Mouse (Mus musculus) heart, postnatal 0 days (tissue): ENCODE measurements around the gene Apc2. TPM values are rescaled to one million over a fixed set of nuclear protein-coding genes. Genes with fewer than 3 reads are reported as not detected.

Experiments used
- ATAC-seq: fragments of 200-750 bp; cut with Nextera tagmentation; 2 replicates; pipeline ENCODE4 v1.8.0; 2017; ENCODE audit warnings: low read depth, moderate number of reproducible peaks, moderate library complexity; ENCODE audit not compliant: insufficient read depth
- DNase-seq: peaks from one replicate; pipeline ENCODE4 v3.0.0-alpha.2; 2016; ENCODE audit warnings: low spot score
- H3K27ac ChIP-seq: fragments of 300-500 bp; sonication (generic); 2 replicates; pipeline ENCODE4 v1.5.1; 2014; ENCODE audit warnings: low read depth, mild to moderate bottlenecking
- H3K27me3 ChIP-seq: fragments of 300-500 bp; sonication (generic); 2 replicates; pipeline ENCODE4 v1.6.1; 2014; ENCODE audit warnings: low read length, mixed read lengths; ENCODE audit not compliant: control insufficient read depth, insufficient read depth
- H3K36me3 ChIP-seq: fragments of 300-500 bp; sonication (generic); replicated peaks from 2 replicates; pipeline ENCODE4 v1.6.1; 2014; ENCODE audit warnings: low read length, mixed read lengths; ENCODE audit not compliant: control insufficient read depth, insufficient read depth
- H3K4me1 ChIP-seq: fragments of 300-500 bp; sonication (generic); 2 replicates; pipeline ENCODE4 v1.6.1; 2014; ENCODE audit warnings: antibody characterized with exemption; ENCODE audit not compliant: control insufficient read depth, insufficient read depth
- H3K4me2 ChIP-seq: fragments of 300-500 bp; sonication (generic); 2 replicates; pipeline ENCODE4 v1.6.1; 2014; ENCODE audit warnings: low read depth, mild to moderate bottlenecking, low read length, moderate library complexity
- H3K4me3 ChIP-seq: fragments of 300-500 bp; sonication (generic); 2 replicates; pipeline ENCODE4 v1.5.1; 2014; ENCODE audit warnings: low read depth, low read length
- H3K9ac ChIP-seq: fragments of 300-500 bp; sonication (generic); replicated peaks from 2 replicates; pipeline ENCODE4 v1.6.1; 2014; ENCODE audit warnings: low read depth, low read length, mixed read lengths
- H3K9me3 ChIP-seq: fragments of 300-500 bp; sonication (generic); replicated peaks from 2 replicates; pipeline ENCODE4 v1.6.1; 2016; ENCODE audit warnings: low read length; ENCODE audit not compliant: control insufficient read depth
- CTCF ChIP-seq: IDR thresholded peaks from 2 replicates; pipeline ENCODE4 v1.5.1; 2016; ENCODE audit warnings: antibody characterized with exemption, control low read depth, low read depth
- EP300 ChIP-seq: IDR thresholded peaks from 2 replicates; pipeline ENCODE4 v1.6.1; 2016; ENCODE audit warnings: antibody characterized with exemption, low read depth
- WGBS: fragments of 180-500 bp; shearing (Covaris S2); extraction: QIAGEN DNeasy Blood & Tissue Kit; methylation state at CpG from one replicate; pipeline ENCODE4 v1.1.7; 2014; 5-methylcytosine and 5-hydroxymethylcytosine counted together
- polyA plus RNA-seq: library from polyadenylated mRNA; unstranded; fragments of >200 nt; fragmentation: Nextera tagmentation; extraction: Ambion mirVana; gene quantifications from 2 replicates; pipeline ENCODE4 v1.2.1, GENCODE M21; 2015
- total RNA-seq: library from RNA; depleted of rRNA; stranded (reverse); fragments of >200 nt; gene quantifications from 2 replicates; pipeline ENCODE4 v1.2.3, GENCODE M21; 2014; ENCODE audit warnings: low replicate concordance

The Apc2 gene
- total and polyA plus RNA-seq, 2 experiments from 2014 or later, result 0.83 to 3.4 TPM

GRCm38 (mm10) chr10:80348244-80348781 is 52.5 kb downstream of the Apc2 start, which contains the start of gene Adamtsl5:
Gene Adamtsl5 (minus strand): TSS chr10:80348412.
- Histone ChIP-seq H3K9ac (peak within 1 kb of the TSS; percentile 62), H3K4me3 (peak within 1 kb of the TSS; percentile 59), H3K9me3 (no peaks in the 10 kb centered on the region), H3K36me3 (no peaks in the 10 kb centered on the region), H3K27me3 (peaks cover 65% of the 10 kb centered on the region), H3K4me2 (peak within 1 kb of the TSS; percentile 85), H3K4me1 (peaks cover 30% of the 10 kb centered on the region), H3K27ac (peak within 1 kb of the TSS; percentile 46)
- DNase-seq (peak; percentile 63), ATAC-seq (peak; percentile 79)
- TF ChIP-seq CTCF (peak; percentile 62), EP300 (no peak)
- under 1% methylated on average over 34 of the region's 42 CpGs for WGBS

GRCm38 (mm10) chr10:80348981-80349380 is 53.2 kb downstream of the Apc2 start:
- TF ChIP-seq EP300, result no peak
- TF ChIP-seq CTCF, result no peak
- H3K4me3 ChIP-seq, result peak overlapping the region; percentile 59
- peak overlapping the region; percentile 46; the same call in 1 of the 2 replicates for H3K27ac ChIP-seq
- WGBS, result 16% methylated on average over 26 of the region's 26 CpGs
- no peak overlapping the region; the same call in 1 of the 2 replicates for H3K9ac ChIP-seq
- no peaks in the 10 kb centered on the region for H3K36me3 ChIP-seq
- H3K4me1 ChIP-seq, result peaks cover 30% of the 10 kb centered on the region
- DNase-seq (no peak), ATAC-seq (peak; percentile 7; the same call in 1 of the 2 replicates)
- H3K4me2 ChIP-seq, result peak overlapping the region; percentile 85
- H3K27me3 ChIP-seq, result peaks cover 64% of the 10 kb centered on the region
- H3K9me3 ChIP-seq, result no peaks in the 10 kb centered on the region

GRCm38 (mm10) chr10:80350292-80350691 is 54.5 kb downstream of the Apc2 start:
- peak; percentile 80 for DNase-seq
- Histone ChIP-seq H3K27ac (no peak overlapping the region), H3K4me2 (no peak overlapping the region), H3K4me1 (peaks cover 17% of the 10 kb centered on the region), H3K9ac (no peak overlapping the region), H3K4me3 (no peak overlapping the region), H3K27me3 (peaks cover 68% of the 10 kb centered on the region), H3K9me3 (no peaks in the 10 kb centered on the region), H3K36me3 (no peaks in the 10 kb centered on the region)
- TF ChIP-seq CTCF (peak; percentile 94), EP300 (no peak)
- WGBS, result 3% methylated on average over 7 of the region's 7 CpGs
- peak; percentile 71 for ATAC-seq

GRCm38 (mm10) chr10:80351896-80352295 is 56.1 kb downstream of the Apc2 start:
- Histone ChIP-seq H3K4me1 (peaks cover 17% of the 10 kb centered on the region), H3K4me2 (no peak overlapping the region), H3K9ac (no peak overlapping the region), H3K9me3 (no peaks in the 10 kb centered on the region), H3K27ac (no peak overlapping the region), H3K27me3 (peaks cover 77% of the 10 kb centered on the region), H3K36me3 (no peaks in the 10 kb centered on the region), H3K4me3 (no peak overlapping the region)
- WGBS, result 27% methylated on average over 11 of the region's 11 CpGs
- ATAC-seq, result no peak
- DNase-seq, result no peak
- TF ChIP-seq EP300 (no peak), CTCF (no peak)

- TF ChIP-seq CTCF (no peak), EP300 (no peak)
- whole genome bisulfite sequencing, result 33% methylated on average over 8 of the region's 8 CpGs
- H3K27me3 ChIP-seq, result peaks cover 81% of the 10 kb centered on the region
- DNase-seq (no peak), ATAC-seq (no peak)
- H3K4me3 ChIP-seq, result no peak overlapping the region
- no peak overlapping the region for H3K4me2 ChIP-seq
- no peak overlapping the region for H3K27ac ChIP-seq
- H3K9me3 ChIP-seq, result no peaks in the 10 kb centered on the region
- peaks cover 12% of the 10 kb centered on the region for H3K4me1 ChIP-seq
- H3K9ac ChIP-seq, result no peak overlapping the region
- H3K36me3 ChIP-seq, result no peaks in the 10 kb centered on the region
These were observed 57.0 kb downstream of the Apc2 start for GRCm38 (mm10) chr10:80352727-80353126.

GRCm38 (mm10) chr10:80355431-80355830 is 59.7 kb downstream of the Apc2 start:
- no peak for ATAC-seq
- TF ChIP-seq CTCF, result no peak
- TF ChIP-seq EP300, result no peak
- no peak overlapping the region for H3K4me2 ChIP-seq
- H3K9me3 ChIP-seq, result no peaks in the 10 kb centered on the region
- DNase-seq, result no peak
- peaks cover 87% of the 10 kb centered on the region for H3K27me3 ChIP-seq
- no peak overlapping the region for H3K4me3 ChIP-seq
- WGBS, result 17% methylated on average over 9 of the region's 9 CpGs
- H3K4me1 ChIP-seq, result no peaks in the 10 kb centered on the region
- H3K27ac ChIP-seq, result no peak overlapping the region
- H3K9ac ChIP-seq, result no peak overlapping the region
- H3K36me3 ChIP-seq, result no peaks in the 10 kb centered on the region
